Comparison of ENCODE assay signal across 27 mouse cellular contexts in the genomic region with DNA sequence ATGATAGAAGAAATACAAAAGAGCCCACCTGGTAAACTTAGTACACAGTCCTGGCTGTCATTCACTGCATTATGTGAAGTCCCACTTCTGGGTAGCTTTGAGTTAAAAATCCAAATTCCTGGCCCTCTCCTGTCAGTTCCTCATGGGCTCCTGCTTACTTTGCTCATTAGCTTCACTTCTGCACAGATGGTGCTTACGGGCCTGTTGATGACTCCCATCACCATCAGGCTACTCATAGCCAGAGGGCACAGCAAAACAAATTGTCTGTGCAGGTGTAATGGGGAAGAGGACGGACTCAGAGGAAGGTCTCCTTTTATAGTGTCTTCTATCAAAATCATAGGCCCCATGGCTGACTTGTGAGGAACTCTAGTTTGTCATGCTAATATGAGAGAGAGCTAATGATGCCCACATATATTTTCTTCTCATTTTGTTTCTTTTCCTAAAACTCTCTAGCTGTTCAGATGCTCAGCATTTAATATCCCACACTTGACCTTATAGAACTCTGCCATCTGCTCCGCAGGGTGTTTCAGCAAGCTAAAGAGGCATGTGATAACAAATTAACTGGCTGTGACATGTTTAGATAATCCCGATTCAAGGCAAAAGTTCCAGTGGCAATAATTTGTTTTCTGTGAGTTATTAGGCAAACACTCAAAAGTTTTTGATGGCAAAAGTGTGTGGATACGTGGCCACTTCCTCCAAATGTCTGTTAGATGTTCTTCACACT.
A peak's percentile ranks its signal among the peaks of the same experiment; 100 is the strongest.
DNase-seq lines count a peak whose midpoint lies in the region; ATAC-seq and TF ChIP-seq lines count a peak whose summit lies in the region.
"Had no signal": no experiment of that assay in that cellular context is flagged by ENCODE, and none has a peak within 500 bp of the region (broad histone marks: within the 10 kb centered on the region; RNA-seq: fewer than 3 reads in every experiment).

No protein-coding gene starts in this region.

- no peak overlapping the region for H3K9ac ChIP-seq in lung, embryonic 14.5 days
- H3K9ac ChIP-seq in forebrain, embryonic 12.5 days, result no peak overlapping the region
- no peak overlapping the region for H3K9ac ChIP-seq in forebrain, embryonic 15.5 days (replicated peaks)
- H3K9ac ChIP-seq: embryonic facial prominence, embryonic 15.5 days; limb, embryonic 12.5 days; liver, embryonic 15.5 days had no signal

- no peaks in the 10 kb centered on the region for H3K27me3 ChIP-seq in lung, embryonic 14.5 days (ENCODE audit: insufficient read depth, low read length)
- no peaks in the 10 kb centered on the region for H3K27me3 ChIP-seq in forebrain, embryonic 12.5 days
- no peaks in the 10 kb centered on the region for H3K27me3 ChIP-seq in forebrain, embryonic 15.5 days
- H3K27me3 ChIP-seq: embryonic facial prominence, embryonic 15.5 days; limb, embryonic 12.5 days; liver, embryonic 15.5 days had no signal

- TF ChIP-seq CTCF in lung, embryonic 14.5 days (IDR thresholded peaks at IDR 0.05; ENCODE audit: low read depth), result no peak

- H3K36me3 ChIP-seq in lung, embryonic 14.5 days (ENCODE audit: insufficient read depth), result no peaks in the 10 kb centered on the region
- no peaks in the 10 kb centered on the region for H3K36me3 ChIP-seq in forebrain, embryonic 12.5 days (replicated peaks)
- H3K36me3 ChIP-seq in forebrain, embryonic 15.5 days, result no peaks in the 10 kb centered on the region
- H3K36me3 ChIP-seq: embryonic facial prominence, embryonic 10.5 days; embryonic facial prominence, embryonic 15.5 days; limb, embryonic 12.5 days; liver, embryonic 15.5 days had no signal

- H3K4me2 ChIP-seq in lung, embryonic 14.5 days, result no peak overlapping the region
- no peak overlapping the region for H3K4me2 ChIP-seq in forebrain, embryonic 12.5 days
- H3K4me2 ChIP-seq in forebrain, embryonic 15.5 days (replicated peaks), result no peak overlapping the region
- H3K4me2 ChIP-seq: embryonic facial prominence, embryonic 15.5 days; heart, embryonic 11.5 days; limb, embryonic 12.5 days; liver, embryonic 15.5 days had no signal

- H3K4me3 ChIP-seq in lung, embryonic 14.5 days (ENCODE audit: low read depth, low read length), result no peak overlapping the region
- no peak overlapping the region for H3K4me3 ChIP-seq in forebrain, embryonic 12.5 days (replicated peaks)
- no peak overlapping the region for H3K4me3 ChIP-seq in forebrain, embryonic 15.5 days
- H3K4me3 ChIP-seq: embryonic facial prominence, embryonic 10.5 days; embryonic facial prominence, embryonic 15.5 days; gastrocnemius, adult 2 months; limb, embryonic 12.5 days; liver, embryonic 15.5 days had no signal

- H3K4me1 ChIP-seq in lung, embryonic 14.5 days (ENCODE audit: insufficient read depth), result no peaks in the 10 kb centered on the region
- no peaks in the 10 kb centered on the region; the same call in 1 of the 2 replicates for H3K4me1 ChIP-seq in forebrain, embryonic 12.5 days
- H3K4me1 ChIP-seq in forebrain, embryonic 15.5 days, result no peaks in the 10 kb centered on the region
- H3K4me1 ChIP-seq: embryonic facial prominence, embryonic 10.5 days; embryonic facial prominence, embryonic 15.5 days; limb, embryonic 12.5 days; liver, embryonic 15.5 days had no signal

- no peak for ATAC-seq in lung, embryonic 14.5 days (ENCODE audit: insufficient read depth)
- ATAC-seq in forebrain, embryonic 12.5 days (ENCODE audit: low FRiP score), result peak; percentile 51; the same call in 1 of the 2 replicates
- peak; percentile 72 for ATAC-seq in forebrain, embryonic 15.5 days (replicated peaks)
- ATAC-seq: intestine, postnatal 0 days had no signal

- H3K9me3 ChIP-seq in lung, embryonic 14.5 days (ENCODE audit: low read depth, low read length), result no peaks in the 10 kb centered on the region
- H3K9me3 ChIP-seq in forebrain, embryonic 12.5 days, result no peaks in the 10 kb centered on the region
- no peaks in the 10 kb centered on the region for H3K9me3 ChIP-seq in forebrain, embryonic 15.5 days
- H3K9me3 ChIP-seq: embryonic facial prominence, embryonic 10.5 days; embryonic facial prominence, embryonic 15.5 days; limb, embryonic 12.5 days; liver, embryonic 15.5 days had no signal

- H3K27ac ChIP-seq in lung, embryonic 14.5 days (ENCODE audit: low read depth), result no peak overlapping the region
- H3K27ac ChIP-seq in forebrain, embryonic 12.5 days, result no peak overlapping the region
- no peak overlapping the region for H3K27ac ChIP-seq in forebrain, embryonic 15.5 days (replicated peaks)
- H3K27ac ChIP-seq: embryonic facial prominence, embryonic 10.5 days; embryonic facial prominence, embryonic 15.5 days; gastrocnemius, adult 2 months; limb, embryonic 12.5 days; liver, embryonic 15.5 days; macrophage had no signal

- DNase-seq in lung, embryonic 14.5 days, result peak; percentile 76
- DNase-seq in lung, adult 18-20 months, result no peak
- no peak for DNase-seq in gastrocnemius, adult 18-20 months (ENCODE audit: low spot score)
- no peak for DNase-seq in right cerebral cortex, adult 18-20 months
- DNase-seq: adrenal gland, adult 2 months; adrenal gland, postnatal 36 days; B cell, adult 2 months; cerebellum, adult 8-10 months; cerebellum, postnatal 25 days; gastrocnemius, adult 2 months; gastrocnemius, postnatal 36 days; heart, adult 18-20 months; heart, postnatal 36 days; kidney, adult 9 months; kidney, postnatal 10 days; layer of hippocampus, adult 9-11 months; lung, postnatal 10 days; midbrain, embryonic 14.5 days had no signal

- WGBS in lung, embryonic 14.5 days, result 28% methylated on average over 5 of the region's 5 CpGs
- 65% methylated on average over 5 of the region's 5 CpGs for WGBS in forebrain, embryonic 12.5 days
- WGBS in forebrain, embryonic 15.5 days, result 57% methylated on average over 5 of the region's 5 CpGs
